Mouse (Mus musculus) cerebellum, adult (tissue): ENCODE data around the gene Tnfrsf4.

Source experiments
- ATAC-seq: cut with Nextera tagmentation; 2 replicates; pipeline ENCODE4 v1.9.2; 2017; ENCODE audit warnings: mild to moderate bottlenecking, moderate library complexity, mixed read lengths; ENCODE audit not compliant: insufficient number of reproducible peaks, low FRiP score, low TSS enrichment

Tnfrsf4 gene

DNA sequence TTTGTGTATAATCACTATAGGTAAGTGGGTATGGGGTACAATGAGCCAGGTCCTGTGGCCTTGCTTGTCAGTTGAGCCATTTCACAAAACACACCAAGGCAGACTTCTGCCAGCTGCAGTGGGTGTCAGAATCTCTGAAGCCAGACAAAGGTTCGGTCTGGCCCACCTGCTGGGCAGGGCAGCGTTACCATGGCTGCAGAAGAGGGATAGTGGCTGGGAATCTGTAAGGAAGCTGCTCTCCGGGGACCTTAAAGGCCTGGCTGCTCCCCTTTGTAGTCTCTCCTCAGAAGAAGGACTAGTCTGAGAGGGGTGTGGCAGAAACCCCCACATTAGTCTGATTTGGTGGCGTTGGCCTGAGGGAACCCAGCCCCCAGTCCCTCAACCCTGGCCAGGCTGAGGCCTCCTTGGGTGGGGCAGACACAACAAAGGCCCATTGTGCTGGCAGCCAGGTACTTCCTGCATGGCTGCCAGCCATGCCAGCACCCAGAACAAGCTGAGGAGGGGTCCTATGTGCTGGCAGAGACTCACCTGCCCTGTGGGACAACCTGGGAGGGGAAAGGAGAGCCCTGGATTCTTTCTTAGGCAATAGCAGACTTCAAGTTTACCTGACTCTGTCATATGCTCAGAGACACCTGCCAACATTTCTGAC is 50.3 kb downstream of the Tnfrsf4 start:
- no peak for ATAC-seq

- no peak for ATAC-seq
These were observed 50.9 kb downstream of the Tnfrsf4 start for GRCm38 (mm10) chr4:156064510-156064897.

DNA sequence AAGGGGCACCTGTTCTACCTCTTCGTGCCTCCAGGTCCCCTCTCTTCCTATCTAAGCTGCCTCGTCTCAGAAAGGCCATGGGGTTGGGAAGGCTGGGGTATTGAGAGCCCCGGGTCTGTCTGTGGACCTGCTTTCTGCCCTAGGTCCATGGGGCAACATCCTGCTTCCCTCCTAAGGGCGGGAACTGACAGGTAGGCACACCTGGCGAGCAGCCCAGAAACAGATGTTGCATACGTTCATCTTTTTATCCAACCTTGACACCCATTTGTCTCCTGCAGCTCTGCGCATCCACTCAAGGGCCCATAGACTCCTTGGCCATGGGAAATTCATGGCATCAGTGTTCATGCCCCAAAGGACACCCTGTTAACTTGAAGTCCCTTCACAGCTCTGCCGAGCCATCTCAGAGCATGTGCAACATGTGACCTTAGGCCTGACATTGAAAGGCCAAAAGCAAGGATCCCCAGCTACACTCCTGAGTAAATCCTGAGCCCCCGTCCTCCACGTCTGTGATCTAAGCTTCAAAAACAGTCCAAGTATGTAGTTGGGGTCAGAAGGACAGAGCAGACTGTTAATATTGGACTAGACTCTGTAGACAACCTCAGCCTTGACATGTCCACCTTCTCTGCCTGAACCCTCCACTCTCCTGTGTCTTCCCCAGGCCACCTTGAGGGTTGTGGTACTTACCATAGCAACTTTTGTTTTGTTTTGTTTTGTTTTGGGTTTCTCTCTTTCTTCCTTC is 51.7 kb downstream of the Tnfrsf4 start:
- ATAC-seq, result no peak
